Mouse (Mus musculus) forebrain, embryonic 16.5 days (tissue): ENCODE results near the gene Gabpb1. TPM values are rescaled to one million over a fixed set of nuclear protein-coding genes. Genes with fewer than 3 reads are reported as not detected.
A peak's percentile ranks its signal among the peaks of the same experiment; 100 is the strongest.

Source experiments
- ATAC-seq: fragments of 200-750 bp; cut with Nextera tagmentation; 2 replicates; pipeline ENCODE4 v1.8.0; 2017; ENCODE audit warnings: mild to moderate bottlenecking, moderate library complexity
- H3K27ac ChIP-seq: fragments of 300-500 bp; sonication (generic); 2 replicates; pipeline ENCODE4 v1.5.1; 2014; ENCODE audit warnings: low read length, control low read depth
- H3K27me3 ChIP-seq: fragments of 300-500 bp; sonication (generic); replicated peaks from 2 replicates; pipeline ENCODE4 v1.6.1; 2014; ENCODE audit warnings: low read length; ENCODE audit not compliant: control insufficient read depth, insufficient read depth
- H3K36me3 ChIP-seq: fragments of 300-500 bp; sonication (generic); 2 replicates; pipeline ENCODE4 v1.6.1; 2014; ENCODE audit not compliant: control insufficient read depth, insufficient read depth
- H3K4me1 ChIP-seq: fragments of 300-500 bp; sonication (generic); replicated peaks from 2 replicates; pipeline ENCODE4 v1.6.1; 2014; ENCODE audit warnings: low read length; ENCODE audit not compliant: control insufficient read depth, insufficient read depth
- H3K4me2 ChIP-seq: fragments of 300-500 bp; sonication (generic); 2 replicates; pipeline ENCODE4 v1.6.1; 2014; ENCODE audit warnings: mild to moderate bottlenecking, low read length, control low read depth
- H3K4me3 ChIP-seq: fragments of 300-500 bp; sonication (generic); replicated peaks from 2 replicates; pipeline ENCODE4 v1.5.1; 2014; ENCODE audit warnings: mild to moderate bottlenecking, low read length, control low read depth
- H3K9ac ChIP-seq: fragments of 300-500 bp; sonication (generic); replicated peaks from 2 replicates; pipeline ENCODE4 v1.6.1; 2014; ENCODE audit warnings: low read depth, low read length, control low read depth
- H3K9me3 ChIP-seq: fragments of 300-500 bp; sonication (generic); 2 replicates; pipeline ENCODE4 v1.6.1; 2016; ENCODE audit warnings: low read length; ENCODE audit not compliant: control insufficient read depth
- WGBS: fragments of 180-500 bp; shearing (Covaris S2); extraction: QIAGEN DNeasy Blood & Tissue Kit; methylation state at CpG from one replicate; pipeline ENCODE4 v1.1.7; 2014; 5-methylcytosine and 5-hydroxymethylcytosine counted together
- polyA plus RNA-seq: library from polyadenylated mRNA; unstranded; fragments of >200 nt; fragmentation: Nextera tagmentation; extraction: Ambion mirVana; gene quantifications from 2 replicates; pipeline ENCODE4 v1.2.1, GENCODE M21; 2015

Gabpb1 gene
- 56.3 and 57.7 TPM in 2 replicates for polyA plus RNA-seq

GRCm38 (mm10) chr2:126676122-126676515, at the start of gene Gabpb1:
TSS of gene Gabpb1 (minus strand) at chr2:126676337.
- H3K4me2 ChIP-seq: peak within 1 kb of the TSS; percentile 81
- ATAC-seq: no peak
- 22% methylated on average over 12 of the region's 12 CpGs for WGBS
- peak within 1 kb of the TSS; percentile 98 for H3K9ac ChIP-seq
- H3K9me3 ChIP-seq: no peaks in the 10 kb centered on the region
- H3K36me3 ChIP-seq: no peaks in the 10 kb centered on the region
- H3K27ac ChIP-seq: peak within 1 kb of the TSS; percentile 100
- H3K4me3 ChIP-seq: peak within 1 kb of the TSS; percentile 94
- no peaks in the 10 kb centered on the region for H3K27me3 ChIP-seq
- H3K4me1 ChIP-seq: peaks cover 32% of the 10 kb centered on the region

- no peak for ATAC-seq
- no peaks in the 10 kb centered on the region for H3K27me3 ChIP-seq
- H3K9me3 ChIP-seq: no peaks in the 10 kb centered on the region
- no peak overlapping the region for H3K27ac ChIP-seq
- no peak overlapping the region for H3K9ac ChIP-seq
- H3K36me3 ChIP-seq: no peaks in the 10 kb centered on the region
- no peak overlapping the region for H3K4me3 ChIP-seq
- peaks cover 5% of the 10 kb centered on the region for H3K4me1 ChIP-seq
- no peak overlapping the region for H3K4me2 ChIP-seq
These were observed 36.8 kb upstream of the Gabpb1 start for GRCm38 (mm10) chr2:126712950-126713349.

- Histone ChIP-seq H3K36me3 (no peaks in the 10 kb centered on the region), H3K4me3 (no peak overlapping the region), H3K9me3 (no peaks in the 10 kb centered on the region), H3K27ac (no peak overlapping the region), H3K9ac (no peak overlapping the region), H3K4me1 (peaks cover 8% of the 10 kb centered on the region), H3K27me3 (no peaks in the 10 kb centered on the region), H3K4me2 (no peak overlapping the region)
- ATAC-seq: no peak
- WGBS: 98% methylated on average over 5 of the region's 5 CpGs
These were observed 36.4 kb upstream of the Gabpb1 start for GRCm38 (mm10) chr2:126712526-126712925.

GRCm38 (mm10) chr2:126708361-126708760, 32.2 kb upstream of the Gabpb1 start:
- Histone ChIP-seq H3K4me3 (no peak overlapping the region), H3K9me3 (no peaks in the 10 kb centered on the region), H3K27me3 (peaks cover 8% of the 10 kb centered on the region), H3K36me3 (no peaks in the 10 kb centered on the region), H3K4me1 (peaks cover 8% of the 10 kb centered on the region), H3K4me2 (peak overlapping the region; percentile 58), H3K27ac (no peak overlapping the region), H3K9ac (no peak overlapping the region)
- WGBS: 85% methylated on average over 4 of the region's 4 CpGs
- ATAC-seq: no peak

- H3K27me3 ChIP-seq: peaks cover 8% of the 10 kb centered on the region
- peak overlapping the region; percentile 65 for H3K4me3 ChIP-seq
- H3K4me1 ChIP-seq: peaks cover 8% of the 10 kb centered on the region
- no peaks in the 10 kb centered on the region for H3K36me3 ChIP-seq
- under 1% methylated on average over 21 of the region's 23 CpGs for WGBS
- ATAC-seq: peak; percentile 68
- H3K27ac ChIP-seq: peak overlapping the region; percentile 64
- H3K9me3 ChIP-seq: no peaks in the 10 kb centered on the region
- peak overlapping the region; percentile 58 for H3K4me2 ChIP-seq
- H3K9ac ChIP-seq: peak overlapping the region; percentile 78
These were observed 31.3 kb upstream of the Gabpb1 start for GRCm38 (mm10) chr2:126707438-126707779.

GRCm38 (mm10) chr2:126706759-126707437, 30.8 kb upstream of the Gabpb1 start, which contains the start of gene Usp8:
TSS of gene Usp8 (plus strand) at chr2:126707328.
- H3K27ac ChIP-seq: peak within 1 kb of the TSS; percentile 64
- no peaks in the 10 kb centered on the region for H3K36me3 ChIP-seq
- WGBS: 3% methylated on average over 47 of the region's 47 CpGs
- peak within 1 kb of the TSS; percentile 65 for H3K4me3 ChIP-seq
- peak within 1 kb of the TSS; percentile 58 for H3K4me2 ChIP-seq
- H3K9ac ChIP-seq: peak within 1 kb of the TSS; percentile 78
- H3K9me3 ChIP-seq: no peaks in the 10 kb centered on the region
- peak; percentile 100 for ATAC-seq
- peaks cover 8% of the 10 kb centered on the region for H3K27me3 ChIP-seq
- H3K4me1 ChIP-seq: peaks cover 8% of the 10 kb centered on the region

- Histone ChIP-seq H3K27me3 (0 out of 2 replicates have a peak, but pooled peaks cover 6% of the 10 kb centered on the region), H3K9me3 (no peaks in the 10 kb centered on the region), H3K4me3 (no peak overlapping the region), H3K4me1 (no peaks in the 10 kb centered on the region), H3K27ac (no peak overlapping the region), H3K4me2 (no peak overlapping the region), H3K36me3 (no peaks in the 10 kb centered on the region), H3K9ac (no peak overlapping the region)
- 87% methylated on average over 6 of the region's 6 CpGs for WGBS
- no peak for ATAC-seq
These were observed 19.1 kb upstream of the Gabpb1 start for GRCm38 (mm10) chr2:126695285-126695684.

GRCm38 (mm10) chr2:126691290-126691689, 15.2 kb upstream of the Gabpb1 start:
- 82% methylated on average over 3 of the region's 3 CpGs for WGBS
- Histone ChIP-seq H3K4me2 (no peak overlapping the region), H3K9me3 (no peaks in the 10 kb centered on the region), H3K4me3 (no peak overlapping the region), H3K4me1 (no peaks in the 10 kb centered on the region), H3K36me3 (no peaks in the 10 kb centered on the region), H3K27ac (no peak overlapping the region), H3K9ac (no peak overlapping the region), H3K27me3 (0 out of 2 replicates have a peak, but pooled peaks cover 6% of the 10 kb centered on the region)
- ATAC-seq: no peak

GRCm38 (mm10) chr2:126682937-126683336, 6.8 kb upstream of the Gabpb1 start:
- H3K4me2 ChIP-seq: no peak overlapping the region
- H3K27me3 ChIP-seq: no peaks in the 10 kb centered on the region
- no peak overlapping the region for H3K4me3 ChIP-seq
- H3K36me3 ChIP-seq: peaks cover 6% of the 10 kb centered on the region; the same call in 1 of the 2 replicates
- H3K4me1 ChIP-seq: no peaks in the 10 kb centered on the region
- H3K9ac ChIP-seq: no peak overlapping the region
- H3K27ac ChIP-seq: no peak overlapping the region
- no peak for ATAC-seq
- no peaks in the 10 kb centered on the region for H3K9me3 ChIP-seq
- 93% methylated on average over 1 of the region's 1 CpGs for WGBS
